Mouse (Mus musculus) T-cell, adult 2 months (primary cell): ENCODE data around the gene Sp2.

Source experiments
- DNase-seq: peaks from one replicate; pipeline ENCODE4 v3.0.0; 2022; ENCODE audit warnings: low spot score

Gene Sp2

GRCm38 (mm10) chr11:96982859-96983258 lies at the start of gene Sp2:
TSS of gene Sp2 (minus strand) at chr11:96982959.
- DNase-seq, result no peak

- no peak for DNase-seq
These were observed 49.7 kb upstream of the Sp2 start for GRCm38 (mm10) chr11:97032499-97032898.

GRCm38 (mm10) chr11:97031977-97032376 lies 49.2 kb upstream of the Sp2 start:
- no peak for DNase-seq

- DNase-seq, result no peak
These were observed 47.7 kb upstream of the Sp2 start for GRCm38 (mm10) chr11:97030426-97030825.

GRCm38 (mm10) chr11:97029686-97030417 lies 47.1 kb upstream of the Sp2 start, which contains the start of gene Scrn2:
TSS of gene Scrn2 (plus strand) at chr11:97029938.
- peak; percentile 80 for DNase-seq

GRCm38 (mm10) chr11:97025721-97026344 lies 43.1 kb upstream of the Sp2 start:
- DNase-seq, result peak; percentile 91

GRCm38 (mm10) chr11:97024977-97025376 lies 42.2 kb upstream of the Sp2 start:
- DNase-seq, result no peak

GRCm38 (mm10) chr11:97021873-97022484 lies 39.2 kb upstream of the Sp2 start:
- peak; percentile 86 for DNase-seq

GRCm38 (mm10) chr11:97021121-97021765 lies 38.5 kb upstream of the Sp2 start:
- DNase-seq, result no peak

GRCm38 (mm10) chr11:97019345-97019708 lies 36.6 kb upstream of the Sp2 start:
- no peak for DNase-seq

GRCm38 (mm10) chr11:97018583-97019344 lies 36.0 kb upstream of the Sp2 start:
- DNase-seq, result peak; percentile 39

- peak; percentile 16 for DNase-seq
These were observed 35.2 kb upstream of the Sp2 start for GRCm38 (mm10) chr11:97017696-97018582.

GRCm38 (mm10) chr11:97013121-97013670 lies 30.4 kb upstream of the Sp2 start, which contains the start of gene Sp6:
TSS of gene Sp6 (plus strand) at chr11:97013394.
- no peak for DNase-seq

GRCm38 (mm10) chr11:97009198-97009790 lies 26.5 kb upstream of the Sp2 start:
- no peak for DNase-seq

- peak; percentile 42 for DNase-seq
These were observed 24.5 kb upstream of the Sp2 start for GRCm38 (mm10) chr11:97007093-97007794.

- DNase-seq, result no peak
These were observed 20.4 kb upstream of the Sp2 start for GRCm38 (mm10) chr11:97003170-97003569.

- DNase-seq, result no peak
These were observed 14.7 kb upstream of the Sp2 start for GRCm38 (mm10) chr11:96997380-96997956.

- DNase-seq, result no peak
These were observed 14.1 kb upstream of the Sp2 start for GRCm38 (mm10) chr11:96996773-96997379.
